Mouse (Mus musculus) liver, embryonic 11.5 days (tissue): ENCODE results near the gene Grwd1. TPM values are rescaled to one million over a fixed set of nuclear protein-coding genes. Genes with fewer than 3 reads are reported as not detected.

Source experiments
- ATAC-seq: fragments of 200-750 bp; cut with Nextera tagmentation; replicated peaks from 2 replicates; pipeline ENCODE4 v1.8.0; 2017; ENCODE audit warnings: moderate number of reproducible peaks, mild to moderate bottlenecking, moderate TSS enrichment, moderate library complexity; ENCODE audit not compliant: low FRiP score
- DNase-seq: peaks from one replicate; pipeline ENCODE4 v3.0.0-alpha.2; 2017; ENCODE audit warnings: low spot score
- H3K27ac ChIP-seq: fragments of 300-500 bp; sonication (generic); 2 replicates; pipeline ENCODE4 v1.5.1; 2014; ENCODE audit warnings: mild to moderate bottlenecking, low read depth, low read length, control low read depth
- H3K27me3 ChIP-seq: fragments of 300-500 bp; sonication (generic); replicated peaks from 2 replicates; pipeline ENCODE4 v1.6.1; 2014; ENCODE audit warnings: low read length, mixed read lengths; ENCODE audit not compliant: control insufficient read depth, insufficient read depth
- H3K36me3 ChIP-seq: fragments of 300-500 bp; sonication (generic); 2 replicates; pipeline ENCODE4 v1.6.1; 2014; ENCODE audit warnings: mild to moderate bottlenecking, low read length, moderate library complexity, mixed read lengths; ENCODE audit not compliant: control insufficient read depth, insufficient read depth
- H3K4me1 ChIP-seq: fragments of 300-500 bp; sonication (generic); replicated peaks from 2 replicates; pipeline ENCODE4 v1.6.1; 2014; ENCODE audit warnings: low read length, mixed read lengths; ENCODE audit not compliant: control insufficient read depth, insufficient read depth
- H3K4me2 ChIP-seq: fragments of 300-500 bp; sonication (generic); 2 replicates; pipeline ENCODE4 v1.6.1; 2014; ENCODE audit warnings: mild to moderate bottlenecking, control low read depth, moderate library complexity
- H3K4me3 ChIP-seq: fragments of 300-500 bp; sonication (generic); 2 replicates; pipeline ENCODE4 v1.5.1; 2014; ENCODE audit warnings: low read depth, low read length, control low read depth
- H3K9ac ChIP-seq: fragments of 300-500 bp; sonication (generic); 2 replicates; pipeline ENCODE4 v1.6.1; 2014; ENCODE audit warnings: low read depth, low read length, control low read depth
- H3K9me3 ChIP-seq: fragments of 300-500 bp; sonication (generic); 2 replicates; pipeline ENCODE4 v1.6.1; 2016; ENCODE audit warnings: low read length, inconsistent platforms, mixed read lengths; ENCODE audit not compliant: control insufficient read depth
- WGBS: fragments of 180-500 bp; shearing (Covaris S2); extraction: QIAGEN DNeasy Blood & Tissue Kit; methylation state at CpG from one replicate; pipeline ENCODE4 v1.1.7; 2014; 5-methylcytosine and 5-hydroxymethylcytosine counted together
- polyA plus RNA-seq: library from polyadenylated mRNA; unstranded; fragments of >200 nt; fragmentation: Nextera tagmentation; extraction: Ambion mirVana; gene quantifications from 2 replicates; pipeline ENCODE4 v1.2.1, GENCODE M21; 2014

The Grwd1 gene
- polyA plus RNA-seq, 1 experiment from 2014 or later = 101 TPM

DNA sequence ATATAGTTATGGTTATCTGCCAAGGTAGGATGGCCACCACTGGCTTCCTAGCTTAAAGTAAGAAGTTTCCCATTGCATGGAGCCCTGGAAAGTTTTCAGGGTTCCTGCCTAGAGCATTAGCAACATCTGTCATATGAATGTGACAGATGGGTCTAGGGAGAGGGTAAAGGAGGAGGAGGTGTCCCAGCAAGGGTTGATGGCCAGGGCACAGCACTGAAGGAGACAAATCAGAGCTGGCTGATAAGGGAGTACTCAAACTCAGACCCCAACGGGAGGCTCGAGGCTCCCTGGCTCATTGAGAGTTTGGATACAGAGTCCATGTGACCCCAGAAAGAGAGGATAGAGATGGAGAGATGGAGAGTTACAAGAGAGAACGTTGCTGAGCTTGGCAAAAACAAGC lies 19.9 kb upstream of the Grwd1 start:
- Histone ChIP-seq H3K27me3 (peaks cover 14% of the 10 kb centered on the region), H3K4me1 (no peaks in the 10 kb centered on the region), H3K27ac (no peak overlapping the region), H3K9ac (no peak overlapping the region), H3K9me3 (no peaks in the 10 kb centered on the region), H3K4me2 (no peak overlapping the region), H3K36me3 (no peaks in the 10 kb centered on the region), H3K4me3 (no peak overlapping the region)
- no peak for DNase-seq
- 55% methylated on average over 3 of the region's 3 CpGs for WGBS
- ATAC-seq = no peak

DNA sequence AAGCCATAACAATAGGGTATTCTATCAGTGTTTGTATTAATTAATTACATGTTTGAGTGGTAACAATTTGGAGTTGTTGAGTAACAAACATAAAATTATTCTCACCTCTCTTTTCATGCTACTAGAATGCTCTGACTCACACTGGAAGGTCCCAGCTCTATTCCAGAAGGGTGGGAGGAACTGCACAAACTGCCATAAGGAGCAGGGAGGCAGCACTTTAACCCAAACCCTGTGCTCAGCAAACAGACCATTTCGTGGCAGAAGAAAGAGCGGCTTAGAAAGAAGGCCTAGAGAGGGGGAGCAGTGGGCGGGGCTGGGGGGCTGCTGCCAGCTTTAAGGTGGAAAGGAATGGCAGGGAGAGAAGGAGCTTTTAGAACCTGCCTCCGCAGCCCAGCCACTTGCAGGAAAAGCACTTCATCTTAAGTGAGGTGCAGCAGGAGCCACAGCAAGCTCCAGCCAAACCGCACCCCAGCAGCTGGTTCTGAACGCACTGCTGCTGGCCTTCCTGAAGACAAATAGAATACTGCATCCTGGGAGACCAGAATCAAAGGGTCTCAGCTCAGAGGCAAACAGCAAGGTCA lies 17.8 kb upstream of the Grwd1 start:
- ATAC-seq = no peak
- DNase-seq = no peak
- Histone ChIP-seq H3K27ac (no peak overlapping the region), H3K4me2 (no peak overlapping the region), H3K9ac (no peak overlapping the region), H3K36me3 (no peaks in the 10 kb centered on the region), H3K4me3 (no peak overlapping the region), H3K4me1 (no peaks in the 10 kb centered on the region), H3K27me3 (peaks cover 10% of the 10 kb centered on the region), H3K9me3 (no peaks in the 10 kb centered on the region)
- WGBS = 29% methylated on average over 6 of the region's 6 CpGs

DNA sequence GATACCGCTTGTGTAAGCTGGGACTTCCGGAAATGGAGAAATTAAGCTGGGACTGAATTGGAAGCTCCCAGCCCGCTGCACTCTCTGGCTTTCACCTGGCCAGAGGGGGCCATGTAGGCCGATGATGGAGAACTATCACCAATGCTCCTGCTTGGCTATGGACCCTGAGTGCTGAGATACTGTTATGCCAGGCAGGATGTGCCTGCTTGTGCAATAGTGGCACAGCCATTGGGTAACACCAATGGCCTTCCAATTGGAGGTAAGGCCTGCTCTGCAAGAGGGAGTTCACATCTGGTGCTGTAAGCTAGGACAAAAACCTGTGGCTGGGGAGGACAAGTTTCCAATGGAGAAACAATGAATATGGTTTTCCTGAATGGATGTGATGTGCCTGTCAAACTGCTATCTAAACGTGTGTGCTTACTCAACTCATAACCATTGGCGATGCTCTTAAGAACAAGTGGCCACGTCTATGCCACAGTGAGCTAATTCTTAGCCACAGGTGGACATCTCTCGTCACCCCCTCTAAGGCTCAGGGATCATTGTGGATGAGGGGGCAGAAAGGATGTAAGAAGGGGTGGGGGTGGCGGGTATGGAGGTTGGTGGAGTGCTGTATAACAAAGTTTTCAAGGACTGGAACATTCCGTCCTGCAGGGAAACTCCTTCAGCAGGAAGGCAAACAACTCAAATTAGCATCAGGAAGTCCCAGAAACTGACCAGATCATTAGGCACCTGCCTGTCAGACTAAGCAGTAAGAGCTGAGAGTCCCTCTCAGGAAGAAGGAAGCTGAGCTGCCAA lies 12.4 kb upstream of the Grwd1 start:
- ATAC-seq (no peak), DNase-seq (no peak)
- no peak overlapping the region for H3K4me3 ChIP-seq
- no peak overlapping the region for H3K4me2 ChIP-seq
- H3K36me3 ChIP-seq = no peaks in the 10 kb centered on the region
- peaks cover 20% of the 10 kb centered on the region for H3K27me3 ChIP-seq
- H3K4me1 ChIP-seq = no peaks in the 10 kb centered on the region
- H3K27ac ChIP-seq = no peak overlapping the region
- H3K9me3 ChIP-seq = no peaks in the 10 kb centered on the region
- no peak overlapping the region for H3K9ac ChIP-seq
- WGBS = 81% methylated on average over 10 of the region's 10 CpGs

DNA sequence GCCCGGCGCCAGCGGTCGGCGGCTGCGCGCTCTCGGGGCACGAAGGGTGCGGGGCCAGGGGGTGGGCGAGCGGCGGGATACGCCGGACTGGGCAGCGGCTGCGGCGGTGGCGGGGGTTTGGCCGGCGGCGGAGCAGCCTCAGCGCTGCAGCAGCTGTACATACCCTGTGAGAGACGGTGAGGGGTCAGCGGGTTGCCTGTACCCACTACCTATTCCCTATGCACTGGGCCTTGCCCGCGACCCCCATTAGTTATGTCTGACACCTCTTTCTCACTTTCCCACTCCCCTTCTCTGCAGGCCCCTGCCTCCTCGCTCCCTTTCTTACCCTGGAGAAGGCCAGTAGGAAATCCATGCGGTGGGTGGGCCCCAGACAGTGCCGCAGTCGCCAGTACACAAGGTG lies 3.2 kb upstream of the Grwd1 start:
- 0 out of 2 replicates have a peak, but pooled peaks cover 5% of the 10 kb centered on the region for H3K36me3 ChIP-seq
- ATAC-seq (no peak), DNase-seq (no peak)
- H3K9me3 ChIP-seq = no peaks in the 10 kb centered on the region
- peak overlapping the region; percentile 54 for H3K4me2 ChIP-seq
- H3K27me3 ChIP-seq = peaks cover 52% of the 10 kb centered on the region
- no peak overlapping the region for H3K27ac ChIP-seq
- 8% methylated on average over 24 of the region's 31 CpGs for WGBS
- H3K4me1 ChIP-seq = peaks cover 12% of the 10 kb centered on the region
- peak overlapping the region; percentile 46 for H3K4me3 ChIP-seq
- no peak overlapping the region for H3K9ac ChIP-seq

DNA sequence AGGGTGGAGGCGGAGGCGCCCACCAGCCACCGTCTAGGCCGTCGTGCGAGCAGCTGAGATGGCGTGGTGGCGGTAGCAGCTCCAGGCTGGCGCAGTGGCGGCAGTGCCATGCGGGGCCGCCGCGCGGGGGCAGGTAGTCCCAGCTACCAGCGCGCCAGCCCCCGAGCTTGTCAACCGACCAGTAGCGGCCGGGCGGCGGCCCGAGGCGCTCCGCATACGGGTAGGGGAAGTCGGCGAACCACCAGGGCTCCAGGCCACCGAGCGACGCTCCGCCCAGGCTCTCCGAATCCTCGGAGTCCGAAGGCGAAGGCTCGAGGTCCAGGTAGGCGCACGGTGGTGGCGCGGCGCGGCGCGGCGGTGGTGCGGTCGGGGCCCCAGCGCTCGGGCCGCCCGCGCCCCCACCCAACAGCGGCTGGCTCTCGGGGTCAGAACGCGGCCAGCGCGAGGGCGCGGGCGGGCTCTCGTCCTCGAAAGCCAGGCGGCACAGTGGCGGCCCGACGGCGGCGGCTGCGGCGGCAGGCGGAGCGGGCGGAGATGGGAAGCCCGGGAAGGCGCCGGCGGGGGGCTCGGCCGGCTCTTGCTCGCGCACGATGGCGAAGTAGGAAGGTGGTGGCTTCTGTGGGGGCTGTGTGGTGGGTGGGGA lies 2.5 kb upstream of the Grwd1 start:
- WGBS = 1% methylated on average over 66 of the region's 86 CpGs
- H3K9me3 ChIP-seq = no peaks in the 10 kb centered on the region
- H3K27me3 ChIP-seq = peaks cover 52% of the 10 kb centered on the region
- H3K36me3 ChIP-seq = peaks cover 6% of the 10 kb centered on the region; the same call in 1 of the 2 replicates
- H3K4me1 ChIP-seq = peaks cover 12% of the 10 kb centered on the region
- H3K4me2 ChIP-seq = peak overlapping the region; percentile 54
- DNase-seq = no peak
- H3K9ac ChIP-seq = 0 out of 2 replicates have a peak overlapping the region, but pooled peaks have one; percentile 6
- ATAC-seq = no peak
- peak overlapping the region; percentile 46 for H3K4me3 ChIP-seq
- H3K27ac ChIP-seq = no peak overlapping the region

DNA sequence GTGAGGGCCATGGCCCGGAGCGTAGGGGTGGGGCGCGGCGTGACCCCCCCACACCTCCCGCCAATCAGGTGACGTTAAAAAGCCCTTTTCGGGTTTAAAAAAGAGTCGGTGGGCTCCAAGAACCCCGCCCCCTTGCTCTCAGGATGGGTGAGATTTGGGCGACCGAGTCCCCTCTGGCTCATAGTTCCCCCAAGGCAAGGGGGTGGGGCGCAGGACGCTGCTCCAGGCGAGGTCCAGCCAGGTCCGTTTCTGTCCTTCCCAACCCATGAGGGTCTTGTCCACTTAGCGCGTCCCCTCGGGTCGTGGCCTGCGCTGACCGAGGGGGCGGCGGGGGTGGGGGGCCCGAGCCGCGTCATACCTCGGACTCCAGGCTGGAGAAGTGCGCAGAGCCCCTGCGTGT lies 1.7 kb upstream of the Grwd1 start:
- Histone ChIP-seq H3K27ac (no peak overlapping the region), H3K4me3 (peak overlapping the region; percentile 46), H3K9ac (0 out of 2 replicates have a peak overlapping the region, but pooled peaks have one; percentile 9), H3K9me3 (no peaks in the 10 kb centered on the region), H3K27me3 (peaks cover 52% of the 10 kb centered on the region), H3K4me2 (peak overlapping the region; percentile 54), H3K36me3 (peaks cover 13% of the 10 kb centered on the region), H3K4me1 (peaks cover 12% of the 10 kb centered on the region)
- no peak for DNase-seq
- no peak for ATAC-seq
- 11% methylated on average over 30 of the region's 30 CpGs for WGBS

DNA sequence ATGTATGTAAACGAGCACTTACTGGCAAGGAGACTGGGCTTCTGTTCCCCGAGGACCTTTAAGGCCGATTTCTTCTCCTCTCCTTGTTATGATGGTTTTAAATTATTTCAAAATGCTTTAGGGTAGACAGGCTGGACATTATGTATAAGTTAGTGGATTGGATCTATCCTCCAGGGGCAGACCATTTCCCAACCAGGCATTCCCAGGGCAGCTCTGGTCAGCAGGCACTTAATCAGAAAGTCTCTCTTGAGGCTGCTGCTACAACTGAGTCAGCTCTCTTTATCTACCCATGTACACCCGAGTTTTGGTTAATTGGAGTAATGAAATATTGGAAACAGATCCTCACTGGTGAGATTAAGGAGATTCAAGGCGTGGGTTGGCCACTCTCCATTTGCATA lies 383 bp upstream of the Grwd1 start:
- ATAC-seq = no peak

DNA sequence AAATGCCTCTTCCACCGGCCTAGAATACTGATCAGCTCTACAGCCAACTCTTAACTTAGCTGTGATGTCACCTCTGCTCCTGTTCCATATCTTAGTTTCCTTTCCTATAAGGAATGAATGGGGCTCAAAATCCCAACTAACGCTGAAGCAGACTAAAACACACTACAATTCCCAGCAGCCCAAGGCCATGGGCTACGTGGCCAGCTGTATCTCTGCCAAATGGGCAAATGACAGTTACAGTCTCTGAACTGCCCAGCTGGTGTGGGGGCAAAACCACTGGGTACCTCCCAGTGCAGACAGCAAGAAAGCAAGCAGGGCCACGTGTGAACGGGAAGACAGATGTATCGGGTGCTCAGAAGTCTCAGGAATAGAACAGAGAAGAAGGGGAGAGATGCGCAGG lies 4.1 kb downstream of the Grwd1 start:
- Histone ChIP-seq H3K27me3 (peaks cover 6% of the 10 kb centered on the region), H3K9ac (no peak overlapping the region), H3K4me2 (no peak overlapping the region), H3K27ac (no peak overlapping the region), H3K9me3 (no peaks in the 10 kb centered on the region), H3K36me3 (peaks cover 42% of the 10 kb centered on the region), H3K4me3 (no peak overlapping the region), H3K4me1 (peaks cover 12% of the 10 kb centered on the region)
- WGBS = 92% methylated on average over 7 of the region's 7 CpGs
- no peak for DNase-seq
- no peak for ATAC-seq

More for the DNA sequence above, 383 bp upstream of the Grwd1 start:
- peak overlapping the region; percentile 90; the same call in 1 of the 2 replicates for H3K9ac ChIP-seq
- peaks cover 12% of the 10 kb centered on the region for H3K4me1 ChIP-seq
- H3K27ac ChIP-seq = no peak overlapping the region
- peak overlapping the region; percentile 90 for H3K4me2 ChIP-seq
- 19% methylated on average over 5 of the region's 5 CpGs for WGBS
- H3K36me3 ChIP-seq = peaks cover 26% of the 10 kb centered on the region
- no peaks in the 10 kb centered on the region for H3K9me3 ChIP-seq
- DNase-seq = no peak
- H3K4me3 ChIP-seq = peak overlapping the region; percentile 95
- peaks cover 49% of the 10 kb centered on the region for H3K27me3 ChIP-seq
